Mouse (Mus musculus) midbrain, embryonic 12.5 days (tissue): ENCODE measurements around the gene Ptgfrn. TPM values are rescaled to one million over a fixed set of nuclear protein-coding genes. Genes with fewer than 3 reads are reported as not detected.

ENCODE experiments used
- ATAC-seq: fragments of 200-750 bp; cut with Nextera tagmentation; 2 replicates; pipeline ENCODE4 v1.8.0; 2017; ENCODE audit warnings: low read depth, moderate TSS enrichment, moderate library complexity; ENCODE audit not compliant: low FRiP score
- H3K27ac ChIP-seq: fragments of 300-500 bp; sonication (generic); replicated peaks from 2 replicates; pipeline ENCODE4 v1.5.1; 2016; ENCODE audit warnings: mild to moderate bottlenecking
- H3K27me3 ChIP-seq: fragments of 300-500 bp; sonication (generic); 2 replicates; pipeline ENCODE4 v1.6.1; 2016; ENCODE audit warnings: mild to moderate bottlenecking
- H3K36me3 ChIP-seq: fragments of 300-500 bp; sonication (generic); 2 replicates; pipeline ENCODE4 v1.6.1; 2016
- H3K4me1 ChIP-seq: fragments of 300-500 bp; sonication (generic); 2 replicates; pipeline ENCODE4 v1.6.1; 2016
- H3K4me2 ChIP-seq: fragments of 300-500 bp; sonication (generic); replicated peaks from 2 replicates; pipeline ENCODE4 v1.6.1; 2016; ENCODE audit warnings: mild to moderate bottlenecking, moderate library complexity
- H3K4me3 ChIP-seq: fragments of 300-500 bp; sonication (generic); 2 replicates; pipeline ENCODE4 v1.5.1; 2016; ENCODE audit warnings: mild to moderate bottlenecking
- H3K9ac ChIP-seq: fragments of 300-500 bp; sonication (generic); replicated peaks from 2 replicates; pipeline ENCODE4 v1.6.1; 2016; ENCODE audit warnings: mild to moderate bottlenecking, moderate library complexity
- H3K9me3 ChIP-seq: fragments of 300-500 bp; sonication (generic); 2 replicates; pipeline ENCODE4 v1.6.1; 2016; ENCODE audit warnings: mild to moderate bottlenecking
- WGBS: fragments of 180-500 bp; shearing (Covaris S2); methylation state at CpG from one replicate; pipeline ENCODE4 v1.1.7; 2016; 5-methylcytosine and 5-hydroxymethylcytosine counted together
- polyA plus RNA-seq: library from polyadenylated mRNA; unstranded; fragments of >200 nt; fragmentation: Nextera tagmentation; extraction: Ambion mirVana; gene quantifications from 2 replicates; pipeline ENCODE4 v1.2.1, GENCODE M21; 2016

Ptgfrn gene
- polyA plus RNA-seq, result 1.9 and 2.6 TPM in 2 replicates

GRCm38 (mm10) chr3:101110043-101110837 is at the start of gene Ptgfrn:
Gene Ptgfrn, minus strand, starts transcription at chr3:101110278.
- peaks cover 39% of the 10 kb centered on the region for H3K27me3 ChIP-seq
- H3K4me1 ChIP-seq, result peaks cover 50% of the 10 kb centered on the region
- H3K9me3 ChIP-seq, result no peaks in the 10 kb centered on the region
- peak within 1 kb of the TSS; percentile 92 for H3K4me2 ChIP-seq
- ATAC-seq, result peak; percentile 80
- H3K9ac ChIP-seq, result peak within 1 kb of the TSS; percentile 92
- H3K4me3 ChIP-seq, result peak within 1 kb of the TSS; percentile 84
- no peaks in the 10 kb centered on the region for H3K36me3 ChIP-seq
- peak within 1 kb of the TSS; percentile 65 for H3K27ac ChIP-seq
- under 1% methylated on average over 47 of the region's 81 CpGs for WGBS

- H3K4me3 ChIP-seq, result no peak overlapping the region
- no peaks in the 10 kb centered on the region for H3K36me3 ChIP-seq
- H3K27me3 ChIP-seq, result peaks cover 1% of the 10 kb centered on the region; the same call in 1 of the 2 replicates
- ATAC-seq, result no peak
- WGBS, result 91% methylated on average over 4 of the region's 4 CpGs
- peaks cover 21% of the 10 kb centered on the region for H3K4me1 ChIP-seq
- H3K9me3 ChIP-seq, result no peaks in the 10 kb centered on the region
- H3K9ac ChIP-seq, result no peak overlapping the region
- no peak overlapping the region for H3K27ac ChIP-seq
- H3K4me2 ChIP-seq, result no peak overlapping the region
These were observed 49.6 kb upstream of the Ptgfrn start for GRCm38 (mm10) chr3:101159701-101160100.

- WGBS, result 95% methylated on average over 1 of the region's 1 CpGs
- Histone ChIP-seq H3K9me3 (no peaks in the 10 kb centered on the region), H3K27me3 (no peaks in the 10 kb centered on the region), H3K4me1 (no peaks in the 10 kb centered on the region), H3K9ac (no peak overlapping the region), H3K4me3 (no peak overlapping the region), H3K4me2 (no peak overlapping the region), H3K27ac (no peak overlapping the region), H3K36me3 (no peaks in the 10 kb centered on the region)
- ATAC-seq, result no peak
These were observed 44.0 kb upstream of the Ptgfrn start for GRCm38 (mm10) chr3:101154067-101154466.

DNA sequence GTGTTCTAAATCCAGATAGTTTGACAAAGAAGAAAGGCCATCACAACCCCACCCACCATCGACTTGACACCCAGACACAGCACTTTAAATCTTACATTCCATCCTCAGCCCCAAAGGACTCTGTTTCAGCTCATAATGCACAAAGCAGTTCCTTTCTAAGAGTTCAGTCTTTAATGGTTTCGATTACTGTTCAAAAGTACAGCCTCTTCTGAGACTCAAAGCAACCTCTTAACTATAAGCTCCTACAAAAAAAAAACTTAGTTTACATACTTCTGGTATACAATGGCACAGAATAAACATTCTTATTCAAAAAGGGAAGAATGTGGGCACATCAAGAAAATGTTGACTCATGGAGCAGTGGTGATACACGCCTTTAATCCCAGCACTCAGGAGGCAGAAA is 43.3 kb upstream of the Ptgfrn start:
- WGBS, result 81% methylated on average over 3 of the region's 3 CpGs

GRCm38 (mm10) chr3:101146126-101146772 is 36.2 kb upstream of the Ptgfrn start:
- H3K9me3 ChIP-seq, result 0 out of 2 replicates have a peak, but pooled peaks cover 2% of the 10 kb centered on the region
- H3K4me3 ChIP-seq, result no peak overlapping the region
- H3K27ac ChIP-seq, result peak overlapping the region; percentile 77
- 69% methylated on average over 7 of the region's 7 CpGs for WGBS
- peak overlapping the region; percentile 44 for H3K4me2 ChIP-seq
- peaks cover 21% of the 10 kb centered on the region for H3K4me1 ChIP-seq
- peaks cover 5% of the 10 kb centered on the region; the same call in 1 of the 2 replicates for H3K27me3 ChIP-seq
- no peak overlapping the region for H3K9ac ChIP-seq
- ATAC-seq, result peak; percentile 3; the same call in 1 of the 2 replicates
- H3K36me3 ChIP-seq, result no peaks in the 10 kb centered on the region

More for the DNA sequence above, 43.3 kb upstream of the Ptgfrn start:
- Histone ChIP-seq H3K4me3 (no peak overlapping the region), H3K36me3 (no peaks in the 10 kb centered on the region), H3K27me3 (no peaks in the 10 kb centered on the region), H3K9ac (no peak overlapping the region), H3K9me3 (no peaks in the 10 kb centered on the region), H3K4me2 (no peak overlapping the region), H3K4me1 (no peaks in the 10 kb centered on the region), H3K27ac (no peak overlapping the region)
- ATAC-seq, result no peak

GRCm38 (mm10) chr3:101145292-101146046 is 35.4 kb upstream of the Ptgfrn start:
- Histone ChIP-seq H3K27ac (peak overlapping the region; percentile 77), H3K36me3 (no peaks in the 10 kb centered on the region), H3K4me1 (peaks cover 21% of the 10 kb centered on the region), H3K4me3 (peak overlapping the region; percentile 19; the same call in 1 of the 2 replicates), H3K27me3 (peaks cover 5% of the 10 kb centered on the region; the same call in 1 of the 2 replicates), H3K9me3 (0 out of 2 replicates have a peak, but pooled peaks cover 2% of the 10 kb centered on the region), H3K4me2 (peak overlapping the region; percentile 44), H3K9ac (no peak overlapping the region)
- 26% methylated on average over 10 of the region's 10 CpGs for WGBS
- ATAC-seq, result peak; percentile 85

DNA sequence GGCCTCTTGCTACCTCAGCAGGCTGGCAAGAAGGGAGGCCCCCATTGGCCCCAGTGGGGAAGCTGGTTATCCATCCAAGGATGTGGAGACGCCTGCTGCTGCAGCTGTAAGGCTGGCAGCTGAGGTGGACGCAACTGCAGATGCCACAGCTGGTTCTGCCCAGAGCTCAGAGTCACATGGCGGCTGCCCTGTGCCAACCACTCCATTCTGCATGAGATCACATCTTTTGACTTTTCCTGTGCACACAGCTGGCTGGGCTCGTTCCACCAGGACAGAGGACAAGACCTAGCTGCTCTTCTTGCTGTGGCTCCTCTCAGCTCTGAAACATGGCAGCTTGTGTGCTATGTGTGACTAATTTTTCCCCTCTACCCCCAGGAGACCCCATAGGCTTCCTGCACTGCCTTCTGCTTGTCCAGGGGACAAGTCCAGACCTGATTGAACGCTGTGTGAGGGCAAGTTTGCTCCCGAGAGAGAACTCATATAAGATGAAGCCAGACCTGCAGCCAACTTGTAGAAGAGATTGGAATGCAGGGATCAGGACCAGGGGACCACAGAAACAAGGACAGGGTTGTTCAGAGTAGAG is 34.4 kb upstream of the Ptgfrn start:
- H3K4me1 ChIP-seq, result peaks cover 21% of the 10 kb centered on the region
- no peak overlapping the region for H3K27ac ChIP-seq
- H3K9me3 ChIP-seq, result 0 out of 2 replicates have a peak, but pooled peaks cover 2% of the 10 kb centered on the region
- peaks cover 5% of the 10 kb centered on the region; the same call in 1 of the 2 replicates for H3K27me3 ChIP-seq
- no peaks in the 10 kb centered on the region for H3K36me3 ChIP-seq
- no peak overlapping the region for H3K9ac ChIP-seq
- H3K4me3 ChIP-seq, result no peak overlapping the region
- 69% methylated on average over 6 of the region's 6 CpGs for WGBS
- ATAC-seq, result 0 out of 2 replicates have a peak, but pooled peaks have one; percentile 9
- no peak overlapping the region for H3K4me2 ChIP-seq

GRCm38 (mm10) chr3:101143465-101143864 is 33.4 kb upstream of the Ptgfrn start:
- no peaks in the 10 kb centered on the region for H3K36me3 ChIP-seq
- H3K9me3 ChIP-seq, result 0 out of 2 replicates have a peak, but pooled peaks cover 2% of the 10 kb centered on the region
- H3K4me2 ChIP-seq, result no peak overlapping the region
- H3K9ac ChIP-seq, result no peak overlapping the region
- peaks cover 5% of the 10 kb centered on the region; the same call in 1 of the 2 replicates for H3K27me3 ChIP-seq
- WGBS, result 92% methylated on average over 7 of the region's 7 CpGs
- no peak overlapping the region for H3K27ac ChIP-seq
- no peak overlapping the region for H3K4me3 ChIP-seq
- ATAC-seq, result no peak
- H3K4me1 ChIP-seq, result peaks cover 21% of the 10 kb centered on the region

DNA sequence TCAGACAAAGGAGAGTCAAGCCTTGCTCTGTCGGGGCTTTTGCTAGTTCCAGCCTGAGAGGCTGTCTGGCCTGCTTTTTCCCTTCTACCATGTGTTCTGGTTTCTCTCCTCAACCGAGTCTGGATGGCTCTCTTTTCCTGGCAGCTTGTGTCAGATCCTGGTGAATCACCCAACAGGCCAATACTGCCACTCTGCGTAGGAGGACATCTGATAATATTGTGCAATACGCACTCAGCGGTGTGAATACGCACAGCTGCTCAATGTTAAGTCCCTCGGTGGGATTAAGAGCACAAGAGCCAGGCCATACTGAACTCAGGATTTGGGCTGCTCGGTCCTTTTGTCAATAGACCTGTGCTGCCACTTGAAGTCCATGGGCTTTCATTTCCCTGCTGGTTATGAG is 31.8 kb upstream of the Ptgfrn start:
- no peak for ATAC-seq

DNA sequence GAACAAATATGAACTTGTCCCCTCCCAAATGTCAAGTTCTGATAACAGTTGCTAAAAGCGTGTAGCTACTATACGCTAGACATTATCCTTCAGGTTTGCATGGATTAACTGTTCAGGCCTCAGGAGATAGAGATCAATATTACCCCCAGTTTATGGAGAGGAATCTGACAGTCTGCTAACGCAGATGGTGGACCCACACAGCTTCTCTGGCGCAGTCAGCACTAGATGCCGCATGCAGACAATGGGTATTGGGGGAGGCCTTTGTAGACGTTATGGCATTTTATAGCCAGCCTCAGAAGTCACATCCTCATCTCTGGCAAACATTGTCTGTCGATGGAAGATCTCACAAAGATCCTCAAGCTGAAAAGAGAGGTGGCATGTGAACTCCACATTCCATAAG is 29.9 kb upstream of the Ptgfrn start:
- Histone ChIP-seq H3K36me3 (no peaks in the 10 kb centered on the region), H3K9ac (no peak overlapping the region), H3K4me2 (no peak overlapping the region), H3K4me1 (peaks cover 13% of the 10 kb centered on the region), H3K4me3 (no peak overlapping the region), H3K27me3 (peaks cover 7% of the 10 kb centered on the region; the same call in 1 of the 2 replicates), H3K9me3 (no peaks in the 10 kb centered on the region), H3K27ac (no peak overlapping the region)
- WGBS, result 86% methylated on average over 7 of the region's 7 CpGs
- no peak for ATAC-seq

More for the DNA sequence above, 31.8 kb upstream of the Ptgfrn start:
- H3K36me3 ChIP-seq, result no peaks in the 10 kb centered on the region
- no peaks in the 10 kb centered on the region for H3K9me3 ChIP-seq
- WGBS, result 76% methylated on average over 8 of the region's 8 CpGs
- H3K27me3 ChIP-seq, result peaks cover 5% of the 10 kb centered on the region; the same call in 1 of the 2 replicates
- no peak overlapping the region for H3K4me2 ChIP-seq
- H3K4me1 ChIP-seq, result peaks cover 21% of the 10 kb centered on the region
- H3K27ac ChIP-seq, result no peak overlapping the region
- no peak overlapping the region for H3K9ac ChIP-seq
- H3K4me3 ChIP-seq, result no peak overlapping the region

- no peak overlapping the region for H3K27ac ChIP-seq
- WGBS, result 46% methylated on average over 11 of the region's 11 CpGs
- H3K4me2 ChIP-seq, result no peak overlapping the region
- peaks cover 8% of the 10 kb centered on the region for H3K4me1 ChIP-seq
- no peak overlapping the region for H3K4me3 ChIP-seq
- H3K9me3 ChIP-seq, result no peaks in the 10 kb centered on the region
- no peak overlapping the region for H3K9ac ChIP-seq
- ATAC-seq, result no peak
- no peaks in the 10 kb centered on the region for H3K36me3 ChIP-seq
- 0 out of 2 replicates have a peak, but pooled peaks cover 4% of the 10 kb centered on the region for H3K27me3 ChIP-seq
These were observed 26.4 kb upstream of the Ptgfrn start for GRCm38 (mm10) chr3:101136483-101136882.
